Mouse (Mus musculus): ENCODE measurements around the gene Khdc3. TPM values are rescaled to one million over a fixed set of nuclear protein-coding genes. Genes with fewer than 3 reads are reported as not detected.

Gene Khdc3
- polyA plus RNA-seq, 1 experiment from 2014 or later: not detected

DNA sequence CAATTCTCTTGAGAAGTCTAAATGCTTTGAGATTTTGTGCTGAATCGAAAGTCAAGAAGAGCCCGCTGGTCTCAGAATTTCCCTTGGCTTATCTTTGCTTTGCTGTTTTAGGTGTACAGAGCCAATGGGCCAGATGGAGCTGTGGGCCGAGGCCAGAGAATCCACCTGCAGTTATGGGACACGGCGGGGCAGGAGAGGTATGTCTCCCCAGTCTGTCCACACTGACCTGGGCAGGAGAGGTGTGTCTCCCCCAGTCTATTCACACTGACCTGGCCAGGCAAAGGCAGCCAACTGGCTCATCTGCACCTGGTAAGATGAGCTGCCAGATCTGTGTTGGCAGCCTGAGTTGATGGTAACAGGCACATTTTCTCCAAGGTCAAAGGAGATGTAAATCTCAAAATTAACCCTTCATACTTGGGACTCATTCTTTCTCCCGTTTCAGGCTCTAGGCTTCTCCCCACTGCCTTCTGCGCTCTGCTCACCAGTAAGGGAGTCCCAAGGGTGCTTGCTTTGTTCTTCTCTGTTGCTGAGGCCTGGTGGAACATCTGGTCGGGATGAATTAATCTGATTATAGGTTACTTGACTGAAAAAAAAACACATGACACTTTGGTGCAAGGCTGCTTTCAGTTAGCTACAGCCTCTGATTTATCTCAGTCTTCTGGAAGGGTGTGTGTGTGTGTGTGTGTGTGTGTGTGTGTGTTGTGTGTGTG, 19.2 kb upstream of the Khdc3 start:
- H3K27me3 ChIP-seq (replicated peaks): no peaks in the 10 kb centered on the region
- WGBS: 77% methylated on average over 8 of the region's 8 CpGs
- H3K27ac ChIP-seq: no peak overlapping the region
- H3K4me1 ChIP-seq (replicated peaks): no peaks in the 10 kb centered on the region
- no peaks in the 10 kb centered on the region for H3K9me3 ChIP-seq
- no peak overlapping the region for H3K4me3 ChIP-seq (replicated peaks)
- no peak overlapping the region for H3K4me2 ChIP-seq (replicated peaks)
- H3K9ac ChIP-seq: no peak overlapping the region
- ATAC-seq: no peak
- H3K36me3 ChIP-seq: no peaks in the 10 kb centered on the region

DNA sequence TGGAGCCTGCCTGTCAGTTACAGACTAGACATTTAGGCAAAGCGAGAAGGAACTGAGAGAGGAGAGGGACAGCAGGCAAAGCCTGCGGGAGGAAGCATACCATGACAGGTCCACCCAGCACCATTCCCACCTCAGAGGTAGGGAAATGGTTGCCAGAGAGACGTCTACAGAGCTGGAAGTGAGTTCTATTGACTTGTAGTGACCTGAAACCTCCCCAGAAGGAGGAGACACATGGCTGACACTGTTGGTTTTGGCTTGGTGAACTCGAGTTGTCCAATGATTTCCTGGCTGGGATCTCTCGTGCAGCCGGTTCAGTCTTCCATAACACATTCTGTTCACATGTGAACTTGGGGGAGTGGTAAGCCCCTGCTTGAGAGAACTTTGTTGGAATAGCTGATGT, 17.7 kb upstream of the Khdc3 start:
- H3K4me2 ChIP-seq (replicated peaks): no peak overlapping the region
- no peak for ATAC-seq
- H3K27ac ChIP-seq: no peak overlapping the region
- 74% methylated on average over 6 of the region's 6 CpGs for WGBS
- no peak overlapping the region for H3K9ac ChIP-seq
- H3K4me1 ChIP-seq (replicated peaks): no peaks in the 10 kb centered on the region
- no peaks in the 10 kb centered on the region for H3K9me3 ChIP-seq
- H3K4me3 ChIP-seq (replicated peaks): no peak overlapping the region
- H3K27me3 ChIP-seq (replicated peaks): no peaks in the 10 kb centered on the region
- H3K36me3 ChIP-seq: no peaks in the 10 kb centered on the region

DNA sequence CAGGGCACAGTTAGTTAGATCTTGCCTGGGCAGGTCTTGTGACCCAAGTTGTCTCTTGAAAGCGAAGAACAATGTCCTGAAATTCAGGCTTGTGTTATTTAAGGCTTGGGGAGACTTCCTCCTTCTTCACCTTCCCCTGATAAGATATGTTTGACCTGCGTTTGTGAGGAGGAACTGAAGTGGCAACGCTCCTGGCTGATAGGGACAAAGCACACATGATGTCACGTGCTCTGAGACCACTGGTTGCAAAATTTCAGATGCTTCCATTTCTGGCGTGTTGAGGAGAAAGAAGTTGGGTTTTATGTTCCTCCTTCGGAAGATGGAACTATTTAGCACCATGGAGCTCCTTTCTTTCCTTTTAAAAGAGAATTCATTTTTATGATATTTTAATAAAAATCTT, 15.8 kb upstream of the Khdc3 start:
- 71% methylated on average over 6 of the region's 6 CpGs for WGBS
- Histone ChIP-seq H3K4me1 (replicated peaks) (no peaks in the 10 kb centered on the region), H3K36me3 (no peaks in the 10 kb centered on the region), H3K4me2 (replicated peaks) (no peak overlapping the region), H3K9me3 (no peaks in the 10 kb centered on the region), H3K27ac (no peak overlapping the region), H3K9ac (no peak overlapping the region), H3K4me3 (replicated peaks) (no peak overlapping the region), H3K27me3 (replicated peaks) (no peaks in the 10 kb centered on the region)
- ATAC-seq: no peak

- no peaks in the 10 kb centered on the region for H3K9me3 ChIP-seq
- no peak overlapping the region for H3K27ac ChIP-seq
- no peak overlapping the region for H3K4me2 ChIP-seq (replicated peaks)
- H3K4me3 ChIP-seq (replicated peaks): no peak overlapping the region
- 61% methylated on average over 8 of the region's 8 CpGs for WGBS
- ATAC-seq: no peak
- H3K4me1 ChIP-seq (replicated peaks): no peaks in the 10 kb centered on the region
- H3K9ac ChIP-seq: no peak overlapping the region
- H3K36me3 ChIP-seq: no peaks in the 10 kb centered on the region
- no peaks in the 10 kb centered on the region for H3K27me3 ChIP-seq (replicated peaks)
These were observed 14.5 kb upstream of the Khdc3 start for GRCm38 (mm10) chr9:73087121-73087520.

- H3K4me1 ChIP-seq (replicated peaks): no peaks in the 10 kb centered on the region
- H3K27me3 ChIP-seq (replicated peaks): no peaks in the 10 kb centered on the region
- H3K4me3 ChIP-seq (replicated peaks): no peak overlapping the region
- H3K27ac ChIP-seq: no peak overlapping the region
- no peaks in the 10 kb centered on the region for H3K9me3 ChIP-seq
- no peak for ATAC-seq
- WGBS: 77% methylated on average over 5 of the region's 5 CpGs
- no peaks in the 10 kb centered on the region for H3K36me3 ChIP-seq
- H3K9ac ChIP-seq: no peak overlapping the region
- no peak overlapping the region for H3K4me2 ChIP-seq (replicated peaks)
These were observed 14.1 kb upstream of the Khdc3 start for GRCm38 (mm10) chr9:73087581-73087980.

DNA sequence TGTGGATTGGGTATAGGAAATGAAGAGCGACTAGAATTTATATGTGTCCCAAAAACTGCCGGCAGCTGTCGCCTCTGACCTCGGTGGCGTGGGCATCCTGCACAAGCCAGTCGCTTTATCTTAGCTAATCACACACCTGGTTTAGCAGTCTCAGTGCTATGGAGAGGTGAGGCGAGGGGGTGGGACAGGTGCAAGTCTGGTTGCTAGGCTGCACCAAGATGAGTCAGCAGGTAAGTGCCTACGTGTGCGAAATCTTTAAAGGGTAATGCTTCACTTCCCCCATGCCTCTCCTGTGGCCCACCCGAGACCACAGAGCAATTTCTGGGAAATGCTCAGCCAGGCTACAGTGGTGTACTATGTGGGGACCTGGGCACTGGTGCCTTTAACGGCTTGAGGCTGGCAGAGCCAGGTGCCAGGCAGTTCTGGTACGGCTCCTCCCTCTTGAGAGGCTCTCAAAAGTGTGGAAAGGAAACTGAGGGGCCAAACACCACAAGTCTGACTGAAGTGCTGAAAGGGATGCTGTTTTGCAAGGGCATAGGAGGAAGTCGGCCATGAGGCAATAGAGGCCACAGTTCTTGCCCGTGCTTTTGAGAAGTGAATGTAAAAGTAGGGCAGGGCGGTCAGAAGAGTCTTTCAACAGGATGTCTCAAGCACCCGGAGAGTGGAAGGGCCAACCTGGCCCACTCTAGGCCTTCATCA, 12.3 kb upstream of the Khdc3 start:
- 64% methylated on average over 16 of the region's 16 CpGs for WGBS
- no peaks in the 10 kb centered on the region for H3K36me3 ChIP-seq
- H3K4me1 ChIP-seq (replicated peaks): no peaks in the 10 kb centered on the region
- no peak overlapping the region for H3K4me2 ChIP-seq (replicated peaks)
- H3K27me3 ChIP-seq (replicated peaks): no peaks in the 10 kb centered on the region
- no peak overlapping the region for H3K4me3 ChIP-seq (replicated peaks)
- peak; percentile 78 for ATAC-seq
- H3K9me3 ChIP-seq: no peaks in the 10 kb centered on the region
- no peak overlapping the region for H3K27ac ChIP-seq
- H3K9ac ChIP-seq: no peak overlapping the region

- no peak overlapping the region for H3K27ac ChIP-seq
- ATAC-seq: no peak
- 84% methylated on average over 10 of the region's 10 CpGs for WGBS
These were observed 11.5 kb upstream of the Khdc3 start for GRCm38 (mm10) chr9:73090121-73090520.

GRCm38 (mm10) chr9:73091747-73092146, 9.9 kb upstream of the Khdc3 start:
- Histone ChIP-seq H3K4me2 (replicated peaks) (no peak overlapping the region), H3K4me1 (replicated peaks) (no peaks in the 10 kb centered on the region), H3K36me3 (no peaks in the 10 kb centered on the region), H3K27me3 (replicated peaks) (no peaks in the 10 kb centered on the region), H3K9me3 (no peaks in the 10 kb centered on the region), H3K4me3 (replicated peaks) (no peak overlapping the region), H3K9ac (no peak overlapping the region), H3K27ac (no peak overlapping the region)
- ATAC-seq: no peak
- WGBS: 4% methylated on average over 1 of the region's 1 CpGs

More at GRCm38 (mm10) chr9:73090121-73090520, 11.5 kb upstream of the Khdc3 start:
- H3K36me3 ChIP-seq: no peaks in the 10 kb centered on the region
- H3K4me2 ChIP-seq (replicated peaks): no peak overlapping the region
- H3K27me3 ChIP-seq (replicated peaks): no peaks in the 10 kb centered on the region
- no peak overlapping the region for H3K9ac ChIP-seq
- no peak overlapping the region for H3K4me3 ChIP-seq (replicated peaks)
- H3K9me3 ChIP-seq: no peaks in the 10 kb centered on the region
- H3K4me1 ChIP-seq (replicated peaks): no peaks in the 10 kb centered on the region

DNA sequence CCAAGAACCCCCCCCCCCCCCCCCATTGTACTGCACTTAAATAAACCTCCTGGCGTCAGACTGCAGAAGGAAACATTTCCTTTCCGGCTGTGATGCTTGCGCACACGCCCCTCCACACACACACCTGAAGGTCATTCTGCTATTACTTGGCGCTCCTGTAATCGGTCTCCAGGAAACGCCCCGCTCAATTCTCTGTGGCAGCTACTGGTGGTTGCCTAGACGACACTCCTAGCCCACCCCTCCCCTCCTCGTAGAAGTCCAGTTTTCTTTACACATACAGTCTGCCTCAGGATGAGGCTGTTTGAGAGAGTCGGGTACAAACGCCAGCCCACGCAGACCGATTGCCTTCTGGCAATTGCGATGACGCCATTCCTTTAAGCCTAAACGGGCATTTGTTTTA, 7.1 kb upstream of the Khdc3 start:
- Histone ChIP-seq H3K27me3 (replicated peaks) (no peaks in the 10 kb centered on the region), H3K4me1 (replicated peaks) (no peaks in the 10 kb centered on the region), H3K27ac (no peak overlapping the region), H3K36me3 (no peaks in the 10 kb centered on the region), H3K9ac (no peak overlapping the region), H3K9me3 (no peaks in the 10 kb centered on the region), H3K4me2 (replicated peaks) (no peak overlapping the region), H3K4me3 (replicated peaks) (no peak overlapping the region)
- WGBS: 27% methylated on average over 17 of the region's 17 CpGs
- ATAC-seq: peak; percentile 88

- Histone ChIP-seq H3K9ac (no peak overlapping the region), H3K27me3 (replicated peaks) (peaks cover 3% of the 10 kb centered on the region; the same call in 1 of the 2 replicates), H3K36me3 (no peaks in the 10 kb centered on the region), H3K4me1 (replicated peaks) (peaks cover under 1% of the 10 kb centered on the region; the same call in 1 of the 2 replicates), H3K27ac (no peak overlapping the region), H3K9me3 (no peaks in the 10 kb centered on the region), H3K4me3 (replicated peaks) (no peak overlapping the region), H3K4me2 (replicated peaks) (no peak overlapping the region)
- ATAC-seq: no peak
- WGBS: 76% methylated on average over 2 of the region's 2 CpGs
These were observed 3.7 kb upstream of the Khdc3 start for GRCm38 (mm10) chr9:73097898-73098297.

DNA sequence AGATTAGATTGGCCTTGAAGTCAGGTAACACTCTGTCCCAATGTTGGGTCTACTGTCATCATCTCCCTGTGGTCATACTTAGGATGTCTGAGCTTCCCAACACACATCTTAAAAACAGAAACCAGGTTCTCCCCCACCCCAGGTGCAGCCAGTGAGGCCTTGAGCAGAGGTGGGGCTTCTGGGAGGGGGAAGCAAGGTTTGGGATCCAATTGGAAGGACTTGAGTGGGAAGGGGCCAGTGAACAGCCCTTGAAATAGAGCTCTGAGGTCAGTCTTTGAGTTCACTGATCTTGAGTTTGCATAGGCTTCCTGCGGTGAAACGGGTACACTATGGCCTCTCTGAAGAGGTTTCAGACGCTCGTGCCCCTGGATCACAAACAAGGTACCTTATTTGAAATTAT, 545 bp downstream of the Khdc3 start, which contains the start of gene Gm20509:
Gene Gm20509, plus strand, starts transcription at position 290 of the 400 bp plus-strand sequence.
- Histone ChIP-seq H3K27me3 (replicated peaks) (peaks cover 3% of the 10 kb centered on the region; the same call in 1 of the 2 replicates), H3K9me3 (no peaks in the 10 kb centered on the region), H3K9ac (peak within 1 kb of the TSS; percentile 54), H3K4me2 (replicated peaks) (peak within 1 kb of the TSS; percentile 96), H3K36me3 (no peaks in the 10 kb centered on the region), H3K4me3 (replicated peaks) (peak within 1 kb of the TSS; percentile 43), H3K27ac (no peak within 1 kb of the TSS), H3K4me1 (replicated peaks) (peaks cover 9% of the 10 kb centered on the region)
- no peak for ATAC-seq
- 97% methylated on average over 4 of the region's 4 CpGs for WGBS

- Histone ChIP-seq H3K4me2 (replicated peaks) (peak overlapping the region; percentile 96), H3K4me1 (replicated peaks) (peaks cover 9% of the 10 kb centered on the region), H3K4me3 (replicated peaks) (peak overlapping the region; percentile 43), H3K36me3 (no peaks in the 10 kb centered on the region), H3K9ac (peak overlapping the region; percentile 54), H3K27ac (no peak overlapping the region), H3K27me3 (replicated peaks) (peaks cover 3% of the 10 kb centered on the region; the same call in 1 of the 2 replicates), H3K9me3 (no peaks in the 10 kb centered on the region)
- ATAC-seq: peak; percentile 61
- 7% methylated on average over 60 of the region's 60 CpGs for WGBS
These were observed 1.7 kb downstream of the Khdc3 start for GRCm38 (mm10) chr9:73103159-73103879.
